Mouse (Mus musculus): Measurements from ENCODE around the gene Cdc34b.

Gene Cdc34b

GRCm38 (mm10) chr11:94735746-94736145 lies 5.8 kb upstream of the Cdc34b start:
- no peak for DNase-seq (ENCODE audit: low spot score)

DNA sequence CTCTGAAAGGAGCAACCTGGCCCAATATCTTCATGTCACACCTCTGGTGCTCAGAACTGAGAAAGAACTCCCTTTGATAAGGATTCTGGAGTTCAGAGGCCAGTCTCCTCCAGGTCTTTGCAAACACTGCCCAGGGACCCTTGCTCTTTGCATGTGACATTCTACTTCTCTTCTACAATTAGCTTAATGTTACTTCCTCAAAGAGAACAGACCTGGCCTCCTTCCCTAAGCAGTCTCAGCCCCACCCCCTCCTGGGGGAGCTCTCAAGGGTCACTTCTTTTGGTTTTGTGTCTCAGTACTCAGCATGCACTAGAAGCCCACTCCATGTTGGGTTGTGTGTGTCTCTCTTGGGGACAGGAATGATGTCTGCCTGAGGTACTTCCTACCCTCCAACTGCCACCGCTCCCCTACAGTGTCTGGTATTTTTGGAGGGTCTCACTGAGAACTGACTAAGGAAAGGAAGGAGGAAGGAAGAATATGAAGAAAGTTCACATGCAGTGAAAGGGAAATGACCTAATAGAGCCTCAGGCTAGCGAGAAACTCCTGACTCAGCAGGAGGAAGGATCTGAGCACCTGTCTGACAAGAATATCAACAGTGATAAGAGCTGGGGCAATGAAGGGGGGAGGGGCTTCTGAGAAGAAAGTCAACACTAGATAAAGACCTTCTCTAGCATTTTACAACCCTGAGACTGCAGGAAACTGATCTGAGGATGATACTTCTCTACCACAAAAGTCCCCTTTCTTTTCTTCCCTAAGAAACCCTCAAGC lies 11.5 kb downstream of the Cdc34b start:
- no peak for DNase-seq (ENCODE audit: low spot score)

- no peak for DNase-seq (ENCODE audit: low spot score)
Measured at GRCm38 (mm10) chr11:94759916-94760315, 18.3 kb downstream of the Cdc34b start.

DNA sequence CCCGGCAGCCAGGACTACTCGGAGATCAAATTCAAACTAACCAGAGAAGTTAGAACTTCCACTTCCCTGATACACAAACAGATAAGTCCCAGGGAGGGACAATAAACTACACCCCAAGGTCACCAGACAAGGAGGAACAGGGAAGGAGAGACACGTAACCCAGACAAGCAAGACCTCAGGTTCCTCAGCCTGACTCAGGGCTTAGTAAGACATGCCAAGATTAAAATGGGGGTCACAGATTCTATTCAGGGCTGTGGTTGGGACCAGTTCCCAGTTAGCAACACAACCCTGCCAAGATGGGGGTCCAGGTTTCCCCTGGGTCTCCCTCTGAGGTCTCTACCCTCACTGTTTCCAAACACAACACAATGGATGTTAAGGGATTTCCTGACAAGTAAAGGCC lies 18.8 kb downstream of the Cdc34b start:
- no peak for DNase-seq (ENCODE audit: low spot score)

- no peak for DNase-seq (ENCODE audit: low spot score)
Measured at GRCm38 (mm10) chr11:94760799-94761198, 19.2 kb downstream of the Cdc34b start.

- no peak for DNase-seq (ENCODE audit: low spot score)
Measured at GRCm38 (mm10) chr11:94762281-94762680, 20.7 kb downstream of the Cdc34b start.

GRCm38 (mm10) chr11:94762775-94763174 lies 21.2 kb downstream of the Cdc34b start:
- no peak for DNase-seq (ENCODE audit: low spot score)

GRCm38 (mm10) chr11:94767241-94767640 lies 25.7 kb downstream of the Cdc34b start:
- no peak for DNase-seq (ENCODE audit: low spot score)

DNA sequence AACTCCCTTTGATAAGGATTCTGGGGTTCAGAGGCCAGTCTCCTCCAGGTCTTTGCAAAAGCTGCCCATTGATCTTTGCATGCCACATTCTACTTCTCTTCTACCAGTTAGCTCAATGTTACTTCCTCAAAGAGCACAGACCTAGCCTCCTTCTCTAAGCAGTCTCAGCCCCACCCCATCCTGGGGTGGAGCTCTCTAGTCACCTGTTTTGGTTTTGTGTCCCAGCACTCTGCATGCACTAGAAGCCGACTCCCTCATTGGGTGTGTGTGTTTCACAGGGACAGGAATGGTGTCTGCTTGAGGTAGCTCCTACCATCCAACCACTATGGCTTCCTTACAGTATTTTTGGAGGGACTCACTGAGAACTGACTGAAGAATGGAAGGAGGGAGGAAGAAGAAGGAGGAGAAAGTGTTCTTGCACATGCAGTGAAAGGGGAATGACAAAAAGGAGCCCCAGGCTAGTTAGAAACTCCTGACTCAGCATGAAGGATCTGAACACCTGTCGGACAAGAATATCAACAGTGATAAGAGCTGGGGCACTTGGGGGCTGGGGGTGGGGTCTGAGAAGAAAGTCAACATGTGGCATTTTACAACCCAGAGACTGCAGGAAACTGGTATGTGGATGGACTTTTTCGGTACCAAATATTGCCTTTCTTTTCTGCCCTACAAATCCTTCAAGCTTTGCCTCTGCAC lies 30.9 kb downstream of the Cdc34b start:
- no peak for DNase-seq (ENCODE audit: low spot score)

DNA sequence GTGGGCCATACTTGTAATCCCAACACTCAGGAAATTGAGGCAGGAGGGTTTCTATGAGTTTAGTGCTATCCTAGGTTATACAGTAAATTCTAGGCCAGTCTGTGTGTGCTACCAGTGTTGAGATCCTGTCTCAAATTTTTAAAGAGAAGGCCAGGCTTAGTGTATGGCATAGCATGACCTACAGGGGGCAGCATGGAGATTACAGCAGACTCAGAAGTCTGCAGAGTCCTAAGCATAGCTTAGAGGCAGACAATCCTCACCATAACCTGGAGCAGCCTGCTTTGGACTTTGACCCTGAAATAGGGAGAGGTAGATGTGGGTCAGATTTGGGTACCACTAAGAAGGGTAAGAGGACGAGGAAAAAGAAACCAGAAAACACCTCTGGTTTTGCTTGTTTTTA lies 32.3 kb downstream of the Cdc34b start:
- DNase-seq (ENCODE audit: low spot score): peak; percentile 13

DNA sequence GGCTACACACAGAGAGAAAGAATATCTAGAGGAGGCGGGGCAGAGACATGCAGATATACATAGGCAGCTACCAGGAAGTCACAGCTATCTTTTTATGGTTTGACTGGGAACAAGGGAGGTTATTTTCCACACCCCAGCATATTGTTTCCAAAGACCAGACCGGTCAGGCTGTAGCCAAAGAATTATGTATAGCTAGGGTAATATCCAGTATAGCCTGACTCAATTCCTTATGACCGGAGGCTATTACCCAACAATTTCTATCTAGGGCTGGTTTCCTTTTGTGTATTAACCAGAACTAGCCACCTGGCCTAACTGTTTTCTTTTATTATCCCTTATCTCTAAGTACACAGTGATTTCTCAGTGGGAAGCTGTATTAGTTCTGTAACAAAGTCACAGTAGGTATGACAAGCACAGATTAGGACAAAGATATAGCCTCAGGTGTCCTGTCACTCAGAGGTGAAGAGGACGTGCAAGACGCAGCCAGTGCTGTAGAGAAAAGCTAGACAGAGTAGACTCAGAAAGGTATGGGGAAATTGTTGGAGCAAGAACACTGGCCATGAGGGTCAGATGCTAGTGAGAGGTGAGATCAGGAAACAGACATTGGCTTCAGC lies 33.4 kb downstream of the Cdc34b start:
- DNase-seq (ENCODE audit: low spot score): no peak

- DNase-seq (ENCODE audit: low spot score): no peak
Measured at GRCm38 (mm10) chr11:94782603-94783002, 41.0 kb downstream of the Cdc34b start, which contains the start of gene Tmem92. Tmem92 (minus strand) TSS chr11:94782703.

DNA sequence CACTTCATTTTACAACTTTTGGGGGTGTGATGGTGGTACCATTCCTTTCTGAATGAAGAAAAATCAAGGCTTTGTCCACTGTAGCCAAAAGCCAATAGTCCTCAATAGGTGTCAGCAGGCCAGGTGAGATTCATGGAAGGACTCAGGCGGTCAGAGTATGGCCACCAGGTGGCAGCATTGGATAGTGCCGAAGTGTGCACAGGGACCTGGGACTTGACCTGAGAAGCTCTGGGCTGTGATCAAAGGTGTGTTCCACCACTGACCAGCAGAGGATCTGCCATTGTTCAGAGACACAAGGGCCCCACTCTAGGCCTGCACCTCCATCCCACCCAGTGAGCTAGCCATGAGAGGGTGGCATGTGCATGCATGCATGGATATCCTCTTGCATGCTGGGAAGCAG lies 43.7 kb downstream of the Cdc34b start:
- peak; percentile 78 for DNase-seq (ENCODE audit: low spot score)

- no peak for DNase-seq (ENCODE audit: low spot score)
Measured at GRCm38 (mm10) chr11:94791700-94792099, 50.1 kb downstream of the Cdc34b start.

Data from retina, embryonic 14.5 days (tissue).